Mouse (Mus musculus) lung, embryonic 14.5 days (tissue): Measurements from ENCODE around the gene Msrb2. TPM values are rescaled to one million over a fixed set of nuclear protein-coding genes. Genes with fewer than 3 reads are reported as not detected.

Source experiments
- ATAC-seq: fragments of 200-750 bp; cut with Nextera tagmentation; 2 replicates; pipeline ENCODE4 v1.8.0; 2017; ENCODE audit warnings: mild to moderate bottlenecking, moderate TSS enrichment, moderate library complexity; ENCODE audit not compliant: insufficient read depth
- DNase-seq: peaks from one replicate; pipeline ENCODE4 v3.0.0-alpha.2; 2015
- H3K27ac ChIP-seq: fragments of 300-500 bp; sonication (generic); 2 replicates; pipeline ENCODE4 v1.5.1; 2014; ENCODE audit warnings: low read depth, mild to moderate bottlenecking, moderate library complexity
- H3K27me3 ChIP-seq: fragments of 300-500 bp; sonication (generic); 2 replicates; pipeline ENCODE4 v1.6.1; 2014; ENCODE audit warnings: low read length, control low read depth; ENCODE audit not compliant: insufficient read depth
- H3K36me3 ChIP-seq: fragments of 300-500 bp; sonication (generic); 2 replicates; pipeline ENCODE4 v1.6.1; 2014; ENCODE audit warnings: control low read depth; ENCODE audit not compliant: insufficient read depth
- H3K4me1 ChIP-seq: fragments of 300-500 bp; sonication (generic); 2 replicates; pipeline ENCODE4 v1.6.1; 2014; ENCODE audit warnings: antibody characterized with exemption, control low read depth; ENCODE audit not compliant: insufficient read depth
- H3K4me2 ChIP-seq: fragments of 300-500 bp; sonication (generic); 2 replicates; pipeline ENCODE4 v1.6.1; 2014; ENCODE audit warnings: mild to moderate bottlenecking
- H3K4me3 ChIP-seq: fragments of 300-500 bp; sonication (generic); 2 replicates; pipeline ENCODE4 v1.5.1; 2014; ENCODE audit warnings: low read depth, low read length
- H3K9ac ChIP-seq: fragments of 300-500 bp; sonication (generic); 2 replicates; pipeline ENCODE4 v1.6.1; 2014
- H3K9me3 ChIP-seq: fragments of 300-500 bp; sonication (generic); 2 replicates; pipeline ENCODE4 v1.6.1; 2016; ENCODE audit warnings: low read depth, low read length, control low read depth
- CTCF ChIP-seq: IDR thresholded peaks from 2 replicates; pipeline ENCODE4 v1.5.1; 2016; ENCODE audit warnings: antibody characterized with exemption, low read depth
- WGBS: fragments of 180-500 bp; shearing (Covaris S2); extraction: QIAGEN DNeasy Blood & Tissue Kit; methylation state at CpG from one replicate; pipeline ENCODE4 v1.1.7; 2014; 5-methylcytosine and 5-hydroxymethylcytosine counted together
- polyA plus RNA-seq: library from polyadenylated mRNA; unstranded; fragments of >200 nt; fragmentation: Nextera tagmentation; extraction: Ambion mirVana; gene quantifications from 2 replicates; pipeline ENCODE4 v1.2.1, GENCODE M21; 2014

Msrb2 gene
- polyA plus RNA-seq, 1 experiment from 2014 or later = 24.8 TPM

DNA sequence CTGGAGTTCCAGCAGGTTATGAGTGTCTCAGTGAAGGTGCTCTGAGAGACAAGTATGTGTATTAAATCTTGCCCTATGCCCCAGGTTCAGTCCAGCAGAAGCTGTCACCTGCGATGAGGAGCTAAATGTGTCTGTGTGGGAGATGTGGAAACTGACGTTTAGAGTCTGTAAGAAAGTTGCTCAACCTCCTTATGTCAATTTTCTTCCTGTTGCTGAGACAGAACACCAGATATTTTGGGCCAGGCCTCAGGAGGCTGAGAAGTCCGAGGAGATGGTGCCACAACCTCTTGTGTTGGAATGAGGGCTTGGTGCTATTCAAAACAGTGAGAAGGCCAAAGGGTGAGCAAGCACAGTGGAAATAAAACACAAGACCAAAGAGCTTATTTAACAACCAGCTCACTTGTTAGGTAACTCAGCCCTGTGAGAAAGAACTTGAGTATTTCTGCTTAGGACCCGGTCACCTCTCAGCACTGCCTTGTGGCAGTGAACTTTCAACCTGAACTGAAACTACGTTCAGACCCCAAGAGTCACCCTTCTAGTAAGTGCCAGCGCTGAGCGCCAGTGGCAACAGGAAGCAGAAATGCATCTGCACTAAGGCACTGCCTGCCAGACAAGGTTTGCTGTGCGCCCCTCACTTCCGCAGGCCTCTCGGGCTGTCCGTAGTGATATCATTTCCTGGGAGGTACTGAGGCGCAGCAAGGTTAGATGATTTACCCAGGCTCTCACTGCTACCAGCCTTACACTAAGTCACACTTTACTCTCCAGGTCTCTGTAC, 17.3 kb downstream of the Msrb2 start:
- DNase-seq = peak; percentile 8
- no peak for ATAC-seq
- Histone ChIP-seq H3K27me3 (no peaks in the 10 kb centered on the region), H3K27ac (no peak overlapping the region), H3K9ac (no peak overlapping the region), H3K9me3 (no peaks in the 10 kb centered on the region), H3K4me3 (no peak overlapping the region), H3K36me3 (no peaks in the 10 kb centered on the region), H3K4me1 (no peaks in the 10 kb centered on the region), H3K4me2 (no peak overlapping the region)
- WGBS = 76% methylated on average over 12 of the region's 12 CpGs
- no peak for TF ChIP-seq CTCF

DNA sequence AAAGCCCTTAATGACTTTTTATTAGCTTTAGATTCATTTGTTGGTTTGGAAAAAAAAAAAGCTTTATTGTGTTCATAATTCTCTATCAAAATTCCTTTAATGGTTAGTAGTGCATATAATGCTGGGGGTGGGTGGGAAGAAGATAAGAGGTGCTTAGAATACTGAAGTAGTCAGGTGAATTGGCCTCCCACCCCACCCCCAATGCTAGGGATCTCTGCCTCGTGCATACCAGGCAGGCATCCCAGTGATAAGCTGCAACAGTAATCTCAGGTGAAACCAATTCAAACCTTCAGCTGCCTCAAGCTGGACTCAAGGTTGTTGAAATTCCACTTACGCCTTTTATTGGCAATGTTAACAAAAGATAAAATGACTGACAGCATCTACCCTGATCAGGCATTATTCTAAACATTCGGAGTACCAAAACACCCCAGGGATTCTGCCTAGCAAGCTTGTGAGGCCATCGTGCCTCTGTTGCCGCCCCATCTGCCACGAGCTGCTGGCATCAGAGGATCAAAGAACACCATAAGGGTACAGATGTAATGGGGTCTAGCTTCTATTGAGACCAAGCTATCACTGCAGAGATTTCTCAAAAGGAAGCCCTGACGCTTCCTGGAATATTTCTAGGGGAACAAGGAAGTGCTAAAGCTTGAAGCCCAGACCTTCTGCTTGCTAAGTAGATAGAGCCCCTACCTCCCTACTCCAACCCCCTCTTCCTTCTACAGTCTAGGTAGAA, 19.3 kb downstream of the Msrb2 start:
- TF ChIP-seq CTCF = no peak
- Histone ChIP-seq H3K4me3 (no peak overlapping the region), H3K27me3 (no peaks in the 10 kb centered on the region), H3K4me2 (no peak overlapping the region), H3K9ac (no peak overlapping the region), H3K4me1 (no peaks in the 10 kb centered on the region), H3K9me3 (no peaks in the 10 kb centered on the region), H3K36me3 (no peaks in the 10 kb centered on the region), H3K27ac (no peak overlapping the region)
- 46% methylated on average over 7 of the region's 7 CpGs for WGBS
- no peak for DNase-seq
- ATAC-seq = no peak

DNA sequence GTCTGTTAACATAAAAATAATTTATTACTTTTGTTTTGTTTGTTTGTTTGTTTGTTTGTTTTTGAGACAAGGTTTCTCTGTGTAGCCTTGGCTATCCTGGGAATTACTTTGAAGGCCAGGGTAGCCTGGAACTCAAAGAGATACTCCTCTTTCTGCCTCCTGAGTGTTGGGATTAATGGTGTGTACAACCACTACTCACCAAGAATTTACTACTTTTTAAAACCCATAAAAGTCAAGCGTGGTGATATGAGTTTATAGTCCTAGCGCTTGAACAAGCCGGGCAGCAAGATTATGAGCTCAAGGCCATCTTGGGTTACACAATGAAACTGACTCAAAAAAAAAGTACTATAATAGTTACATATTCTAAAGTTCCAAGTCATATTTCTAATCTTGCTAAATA, 20.4 kb downstream of the Msrb2 start:
- no peaks in the 10 kb centered on the region for H3K4me1 ChIP-seq
- DNase-seq (no peak), ATAC-seq (no peak)
- no peak for TF ChIP-seq CTCF
- no peaks in the 10 kb centered on the region for H3K9me3 ChIP-seq
- H3K36me3 ChIP-seq = no peaks in the 10 kb centered on the region
- 77% methylated on average over 3 of the region's 3 CpGs for WGBS
- H3K27me3 ChIP-seq = no peaks in the 10 kb centered on the region
- no peak overlapping the region for H3K4me3 ChIP-seq
- no peak overlapping the region for H3K4me2 ChIP-seq
- no peak overlapping the region for H3K27ac ChIP-seq
- H3K9ac ChIP-seq = no peak overlapping the region

DNA sequence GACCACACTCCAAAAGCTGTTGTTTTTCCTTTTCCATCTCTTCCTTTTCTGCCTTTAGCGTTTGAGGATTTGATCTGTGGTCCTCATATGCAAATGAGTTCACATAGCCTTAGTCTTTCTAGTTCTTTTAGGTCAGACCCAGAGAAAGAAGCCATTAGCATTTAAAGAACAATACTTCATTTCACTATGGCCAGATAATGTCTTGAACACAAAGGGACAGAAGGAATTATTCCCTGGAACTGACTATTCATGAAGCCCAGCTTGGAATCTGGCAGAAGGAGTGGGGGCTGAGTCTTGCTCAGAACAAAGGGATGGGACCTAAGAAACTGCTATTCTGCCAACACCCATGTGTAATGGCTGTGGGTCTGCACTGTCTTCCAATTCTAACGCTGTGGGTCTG, 21.6 kb downstream of the Msrb2 start:
- Histone ChIP-seq H3K9ac (no peak overlapping the region), H3K9me3 (0 out of 2 replicates have a peak, but pooled peaks cover 5% of the 10 kb centered on the region), H3K27me3 (no peaks in the 10 kb centered on the region), H3K36me3 (no peaks in the 10 kb centered on the region), H3K4me3 (no peak overlapping the region), H3K4me1 (no peaks in the 10 kb centered on the region), H3K4me2 (no peak overlapping the region), H3K27ac (no peak overlapping the region)
- DNase-seq (no peak), ATAC-seq (no peak)
- no peak for TF ChIP-seq CTCF
- 43% methylated on average over 2 of the region's 2 CpGs for WGBS

DNA sequence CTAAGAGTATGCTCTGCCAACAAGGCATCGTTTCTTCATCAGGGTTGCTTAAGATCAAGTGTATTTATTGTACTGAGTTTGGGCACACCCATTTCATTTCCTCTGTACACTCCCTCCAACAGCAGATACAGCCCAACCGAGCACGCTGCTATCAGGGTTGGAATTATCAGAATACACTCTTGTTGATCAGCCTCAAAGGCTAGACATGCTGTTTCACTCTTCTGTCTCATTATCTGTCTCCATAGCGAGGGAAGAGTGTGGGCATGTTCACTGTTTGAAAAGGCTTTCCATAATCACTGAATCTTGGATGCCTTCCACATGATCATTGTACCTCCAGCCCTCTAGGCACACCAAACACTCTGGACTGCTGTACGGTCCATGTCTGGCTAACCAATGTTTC, 34.2 kb downstream of the Msrb2 start:
- Histone ChIP-seq H3K4me2 (no peak overlapping the region), H3K36me3 (no peaks in the 10 kb centered on the region), H3K9me3 (no peaks in the 10 kb centered on the region), H3K9ac (no peak overlapping the region), H3K27ac (no peak overlapping the region), H3K4me3 (no peak overlapping the region), H3K27me3 (no peaks in the 10 kb centered on the region), H3K4me1 (no peaks in the 10 kb centered on the region)
- TF ChIP-seq CTCF = no peak
- DNase-seq (peak; percentile 17), ATAC-seq (peak; percentile 45; the same call in 1 of the 2 replicates)
- WGBS = 48% methylated on average over 5 of the region's 5 CpGs

DNA sequence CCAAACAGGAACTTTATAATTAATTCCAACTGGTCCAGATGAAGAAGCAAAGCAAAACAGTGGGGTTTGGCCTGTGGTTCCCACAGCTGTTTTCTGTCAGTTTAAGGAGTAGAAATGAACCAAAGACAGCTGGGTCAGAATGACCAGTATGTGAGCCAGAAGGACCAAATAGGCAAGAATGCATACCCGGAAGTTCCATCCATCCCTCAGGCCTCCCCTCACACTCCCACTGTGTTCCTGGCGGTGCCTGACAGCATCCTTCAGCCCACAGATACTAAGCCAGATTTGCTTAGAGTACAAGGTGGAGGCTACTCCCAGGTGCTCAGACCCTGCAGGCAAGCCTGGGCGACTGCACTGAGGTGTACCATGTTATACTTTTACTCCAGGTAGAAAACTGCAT, 35.3 kb downstream of the Msrb2 start:
- Histone ChIP-seq H3K27me3 (no peaks in the 10 kb centered on the region), H3K9ac (no peak overlapping the region), H3K4me1 (no peaks in the 10 kb centered on the region), H3K36me3 (no peaks in the 10 kb centered on the region), H3K4me2 (no peak overlapping the region), H3K9me3 (no peaks in the 10 kb centered on the region; the same call in 1 of the 2 replicates), H3K27ac (no peak overlapping the region), H3K4me3 (no peak overlapping the region)
- no peak for TF ChIP-seq CTCF
- peak; percentile 51 for DNase-seq
- WGBS = 41% methylated on average over 3 of the region's 3 CpGs
- peak; percentile 81; the same call in 1 of the 2 replicates for ATAC-seq

DNA sequence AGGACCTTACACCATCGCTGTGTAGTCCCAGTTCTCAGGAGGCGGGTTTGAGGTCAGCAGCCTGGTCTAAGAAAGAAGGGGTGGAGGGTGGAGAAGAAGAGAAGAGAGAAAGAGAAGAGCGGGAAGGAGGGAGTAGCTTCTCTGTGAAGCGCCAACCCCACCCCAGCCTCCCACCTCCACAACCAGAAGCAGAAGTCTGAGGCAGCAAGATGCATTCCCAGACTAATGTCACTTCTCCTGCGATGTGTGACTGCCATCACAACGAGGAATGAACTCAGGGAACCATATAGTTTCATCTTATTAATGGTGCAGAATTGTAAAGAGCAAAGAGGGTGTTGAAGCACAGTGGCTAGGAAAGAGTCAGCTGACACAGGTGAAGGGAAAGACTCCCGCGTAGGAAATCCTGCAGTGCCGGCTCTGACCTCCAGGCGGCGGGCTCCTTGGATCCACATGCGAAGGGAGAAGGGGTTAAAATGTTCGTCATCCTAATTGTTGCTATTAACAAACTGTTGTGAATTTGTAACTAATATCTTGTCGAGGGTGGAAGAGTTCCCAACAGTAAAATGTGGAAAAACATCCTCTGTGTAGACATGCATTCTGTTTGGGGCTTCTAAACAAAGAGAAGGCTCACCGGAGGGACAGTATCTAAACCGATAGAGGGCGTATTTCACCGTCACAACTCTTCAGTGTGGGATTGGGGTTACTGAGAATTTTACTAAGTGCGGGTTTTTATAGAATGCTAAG, 43.2 kb downstream of the Msrb2 start:
- H3K4me2 ChIP-seq = peak overlapping the region; percentile 54
- peak overlapping the region; percentile 13 for H3K4me3 ChIP-seq
- DNase-seq (peak; percentile 76), ATAC-seq (peak; percentile 69)
- no peaks in the 10 kb centered on the region for H3K4me1 ChIP-seq
- H3K27ac ChIP-seq = no peak overlapping the region
- no peaks in the 10 kb centered on the region; the same call in 1 of the 2 replicates for H3K9me3 ChIP-seq
- 17% methylated on average over 19 of the region's 19 CpGs for WGBS
- no peaks in the 10 kb centered on the region for H3K36me3 ChIP-seq
- no peaks in the 10 kb centered on the region for H3K27me3 ChIP-seq
- peak; percentile 83 for TF ChIP-seq CTCF
- H3K9ac ChIP-seq = no peak overlapping the region
